Comparison of ENCODE assay signal across 21 mouse cellular contexts in the genomic region with DNA sequence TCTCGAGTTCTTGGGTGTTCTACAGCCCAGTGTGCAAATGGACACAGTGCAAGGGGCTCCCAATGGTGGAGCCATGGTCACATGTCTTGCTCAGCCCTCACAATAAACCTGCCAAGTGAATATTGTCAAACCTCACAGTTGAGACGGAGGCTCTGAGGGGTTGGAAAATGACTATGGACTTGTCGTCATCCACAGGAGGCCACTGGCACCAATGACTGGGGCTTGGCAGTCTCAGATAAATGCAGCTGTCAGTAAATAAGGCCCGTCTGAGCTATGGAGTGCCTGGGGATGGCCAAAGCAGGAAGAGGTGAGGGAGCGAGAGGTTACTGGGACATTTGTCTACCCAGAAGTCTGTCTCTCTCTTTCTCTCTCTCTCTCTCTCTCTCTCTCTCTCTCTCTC. TPM values are rescaled to one million over a fixed set of nuclear protein-coding genes. Genes with fewer than 3 reads are reported as not detected.
A peak's percentile ranks its signal among the peaks of the same experiment; 100 is the strongest.
DNase-seq lines count a peak whose midpoint lies in the region; ATAC-seq and TF ChIP-seq lines count a peak whose summit lies in the region.
"Had no signal": no experiment of that assay in that cellular context is flagged by ENCODE, and none has a peak within 500 bp of the region (broad histone marks: within the 10 kb centered on the region; RNA-seq: fewer than 3 reads in every experiment).

No protein-coding gene starts in this region.

- no peak overlapping the region for H3K27ac ChIP-seq in thymus, adult 2 months (ENCODE audit: control insufficient read depth, insufficient read depth, low read length)
- peak overlapping the region; percentile 46; the same call in 1 of the 2 replicates for H3K27ac ChIP-seq in bone marrow, adult 2 months (ENCODE audit: control insufficient read depth, insufficient read depth, low read depth, low read length, poor library complexity)
- H3K27ac ChIP-seq in stomach, postnatal 0 days (replicated peaks) = no peak overlapping the region
- H3K27ac ChIP-seq: embryonic facial prominence, embryonic 13.5 days; heart, adult 2 months; kidney, postnatal 0 days; midbrain, embryonic 13.5 days; neural tube, embryonic 15.5 days had no signal

- WGBS in thymus, adult 2 months = 38% methylated on average over 5 of the region's 5 CpGs
- 30% methylated on average over 5 of the region's 5 CpGs for WGBS in bone marrow, adult 2 months
- WGBS in stomach, postnatal 0 days = 85% methylated on average over 5 of the region's 5 CpGs

- no peak for TF ChIP-seq POLR2A in thymus, adult 2 months (IDR thresholded peaks at IDR 0.05; ENCODE audit: control insufficient read depth, extremely low read depth, insufficient read depth, low read length, poor library complexity)
- no peak for TF ChIP-seq POLR2A in bone marrow, adult 2 months (IDR thresholded peaks at IDR 0.05; ENCODE audit: borderline replicate concordance, control insufficient read depth, low read depth, low read length)

- TF ChIP-seq CTCF in thymus, adult 2 months (IDR thresholded peaks at IDR 0.05; ENCODE audit: borderline replicate concordance, control insufficient read depth, extremely low read depth, insufficient read depth, low read length, poor library complexity) = no peak
- no peak for TF ChIP-seq CTCF in bone marrow, adult 2 months (IDR thresholded peaks at IDR 0.05; ENCODE audit: control insufficient read depth, insufficient read depth, low read length)
- TF ChIP-seq CTCF in stomach, postnatal 0 days (IDR thresholded peaks at IDR 0.05; ENCODE audit: low read depth) = no peak

- no peak overlapping the region for H3K9ac ChIP-seq in stomach, postnatal 0 days (ENCODE audit: low read length)
- H3K9ac ChIP-seq: embryonic facial prominence, embryonic 13.5 days; lung, embryonic 14.5 days; midbrain, embryonic 13.5 days; neural tube, embryonic 15.5 days had no signal

- no peak overlapping the region for H3K4me2 ChIP-seq in stomach, postnatal 0 days (replicated peaks; ENCODE audit: low read depth)
- H3K4me2 ChIP-seq: embryonic facial prominence, embryonic 13.5 days; lung, embryonic 14.5 days; midbrain, embryonic 13.5 days; neural tube, embryonic 15.5 days had no signal

- TF ChIP-seq EP300 in stomach, postnatal 0 days (optimal IDR thresholded peaks at IDR 0.05) = no peak

- 0 out of 2 replicates have a peak overlapping the region, but pooled peaks have one; percentile 17 for H3K4me3 ChIP-seq in thymus, adult 2 months (ENCODE audit: control insufficient read depth, insufficient read depth, low read length)
- H3K4me3 ChIP-seq in bone marrow, adult 2 months (replicated peaks; ENCODE audit: control insufficient read depth, low read depth, low read length) = peak overlapping the region; percentile 52
- H3K4me3 ChIP-seq in stomach, postnatal 0 days (ENCODE audit: low read depth, low read length) = no peak overlapping the region
- H3K4me3 ChIP-seq: embryonic facial prominence, embryonic 13.5 days; heart, adult 2 months; midbrain, embryonic 13.5 days; myocyte; neural tube, embryonic 15.5 days had no signal

- ATAC-seq in stomach, postnatal 0 days (ENCODE audit: low FRiP score, low TSS enrichment) = no peak
- ATAC-seq: forebrain, embryonic 16.5 days; hindbrain, embryonic 16.5 days; midbrain, embryonic 13.5 days had no signal

- peaks cover 29% of the 10 kb centered on the region for H3K4me1 ChIP-seq in thymus, adult 2 months (replicated peaks; ENCODE audit: control insufficient read depth, insufficient read depth, low read length)
- H3K4me1 ChIP-seq in bone marrow, adult 2 months (ENCODE audit: control insufficient read depth, insufficient read depth, low read length) = peaks cover 14% of the 10 kb centered on the region
- H3K4me1 ChIP-seq in stomach, postnatal 0 days (replicated peaks; ENCODE audit: control insufficient read depth, insufficient read depth) = no peaks in the 10 kb centered on the region
- H3K4me1 ChIP-seq: midbrain, embryonic 13.5 days had no signal

- no peaks in the 10 kb centered on the region for H3K9me3 ChIP-seq in stomach, postnatal 0 days (ENCODE audit: control insufficient read depth, low read length)
- H3K9me3 ChIP-seq: embryonic facial prominence, embryonic 13.5 days; midbrain, embryonic 13.5 days; neural tube, embryonic 15.5 days had no signal

- no peaks in the 10 kb centered on the region for H3K27me3 ChIP-seq in thymus, adult 2 months (ENCODE audit: control insufficient read depth, insufficient read depth, low read length)
- H3K27me3 ChIP-seq in stomach, postnatal 0 days (ENCODE audit: control insufficient read depth, insufficient read depth, low read length) = no peaks in the 10 kb centered on the region
- H3K27me3 ChIP-seq: embryonic facial prominence, embryonic 13.5 days; midbrain, embryonic 13.5 days; neural tube, embryonic 15.5 days had no signal

- no peak for DNase-seq in thymus, adult 2 months
- no peak for DNase-seq in thymus, adult 18-20 months
- DNase-seq in naive thymus-derived CD4-positive, alpha-beta T cell, adult 2 months (ENCODE audit: low read depth) = peak; percentile 62
- DNase-seq in layer of hippocampus, adult 18-20 months (ENCODE audit: low spot score in 2 of 2) = no peak
- DNase-seq in retina, embryonic 14.5 days (ENCODE audit: low spot score) = no peak
- no peak for DNase-seq in stomach, postnatal 0 days (ENCODE audit: low spot score)
- DNase-seq: gastrocnemius, postnatal 25 days; heart, postnatal 4 days; kidney, adult 11 months; lung, embryonic 14.5 days; right cerebral cortex, postnatal 25 days had no signal

- no peaks in the 10 kb centered on the region for H3K36me3 ChIP-seq in thymus, adult 2 months (ENCODE audit: control insufficient read depth, insufficient read depth, low read length)
- no peaks in the 10 kb centered on the region for H3K36me3 ChIP-seq in stomach, postnatal 0 days (ENCODE audit: control insufficient read depth, insufficient read depth, low read length)
- H3K36me3 ChIP-seq: embryonic facial prominence, embryonic 13.5 days; G1E; midbrain, embryonic 13.5 days; neural tube, embryonic 15.5 days had no signal

RNA-seq across cellular contexts. Expression of gene Chst15, which starts 48.1 kb away (rescaled TPM):
- 7.4 and 8.9 TPM in 2 replicates for polyA plus RNA-seq in thymus, adult 2 months (2012; rRNA removed)
- polyA plus RNA-seq in bone marrow, adult 2 months (2011; ENCODE audit: insufficient read depth, insufficient read length, low replicate concordance, missing spikeins) = 14.3 and 34.6 TPM in 2 replicates
- 10 to 100 TPM; 39.3 to 45.0 TPM for total RNA-seq in layer of hippocampus, adult 18-20 months (2021)
- polyA plus RNA-seq in stomach, postnatal 0 days (2015; fragmentation: Nextera tagmentation; extraction: Ambion mirVana) = 11.5 and 12.1 TPM in 2 replicates
- polyA plus RNA-seq: G1E had no signal
